ENCODE assay signal across 19 mouse cellular contexts in the genomic region with DNA sequence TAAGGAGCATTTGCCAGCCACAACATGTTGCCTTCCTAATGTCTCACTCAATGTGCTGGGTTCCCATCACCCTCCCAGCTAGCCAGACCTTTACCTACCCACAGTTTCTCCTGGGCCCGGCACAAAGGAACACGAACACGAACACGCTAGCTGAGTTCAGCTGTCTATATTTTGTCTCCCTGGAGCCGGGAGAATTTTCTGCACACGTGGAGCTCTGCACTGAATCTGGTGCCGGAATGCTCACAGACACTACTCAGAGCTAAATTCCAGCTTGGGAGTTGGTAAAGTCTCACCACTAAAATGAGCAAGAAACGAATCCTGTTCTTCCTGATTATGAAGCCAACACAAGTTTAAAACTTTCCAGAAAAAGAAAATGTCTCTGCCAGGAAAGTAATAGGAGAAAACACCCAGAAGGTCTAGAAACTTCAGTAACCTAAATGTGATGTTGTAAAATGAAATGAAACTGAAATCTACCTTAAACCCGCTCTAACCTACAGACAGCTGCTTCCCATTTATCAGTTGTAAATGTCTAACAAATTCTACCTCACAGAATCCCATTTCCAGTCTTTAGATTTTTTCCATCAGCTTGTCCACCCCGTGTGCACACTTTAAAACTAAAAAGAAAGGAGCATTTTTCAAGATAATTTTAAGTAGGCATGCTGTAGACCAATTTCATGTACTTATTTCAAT. TPM values are rescaled to one million over a fixed set of nuclear protein-coding genes. Genes with fewer than 3 reads are reported as not detected.
DNase-seq lines count a peak whose midpoint lies in the region; ATAC-seq and TF ChIP-seq lines count a peak whose summit lies in the region.
"Had no signal": no experiment of that assay in that cellular context is flagged by ENCODE, and none has a peak within 500 bp of the region (broad histone marks: within the 10 kb centered on the region; RNA-seq: fewer than 3 reads in every experiment).

No protein-coding gene starts in this region.

- peak overlapping the region; percentile 47 for H3K4me2 ChIP-seq in embryonic facial prominence, embryonic 14.5 days (ENCODE audit: low read depth, low read length)
- 0 out of 2 replicates have a peak overlapping the region, but pooled peaks have one; percentile 13 for H3K4me2 ChIP-seq in stomach, embryonic 15.5 days
- H3K4me2 ChIP-seq in midbrain, embryonic 14.5 days (ENCODE audit: low read length), result no peak overlapping the region
- H3K4me2 ChIP-seq: midbrain, embryonic 15.5 days had no signal

- no peaks in the 10 kb centered on the region for H3K9me3 ChIP-seq in embryonic facial prominence, embryonic 14.5 days (ENCODE audit: control insufficient read depth, low read length)
- no peaks in the 10 kb centered on the region for H3K9me3 ChIP-seq in stomach, embryonic 15.5 days
- H3K9me3 ChIP-seq in midbrain, embryonic 14.5 days (ENCODE audit: control insufficient read depth, low read length), result no peaks in the 10 kb centered on the region
- H3K9me3 ChIP-seq: forebrain, embryonic 10.5 days; midbrain, embryonic 15.5 days had no signal

- TF ChIP-seq CTCF in gastrocnemius, adult 2 months (IDR thresholded peaks at IDR 0.05), result no peak

- peaks cover 38% of the 10 kb centered on the region for H3K4me1 ChIP-seq in embryonic facial prominence, embryonic 14.5 days (ENCODE audit: control insufficient read depth, insufficient read depth, low read length)
- H3K4me1 ChIP-seq in stomach, embryonic 15.5 days, result no peaks in the 10 kb centered on the region
- no peaks in the 10 kb centered on the region for H3K4me1 ChIP-seq in midbrain, embryonic 14.5 days (ENCODE audit: control insufficient read depth, insufficient read depth, low read length)
- H3K4me1 ChIP-seq: midbrain, embryonic 15.5 days had no signal

- 22% methylated on average over 10 of the region's 10 CpGs for WGBS in embryonic facial prominence, embryonic 14.5 days
- 51% methylated on average over 10 of the region's 10 CpGs for WGBS in stomach, embryonic 15.5 days
- WGBS in midbrain, embryonic 14.5 days, result 91% methylated on average over 10 of the region's 10 CpGs

- H3K36me3 ChIP-seq in embryonic facial prominence, embryonic 14.5 days (ENCODE audit: control insufficient read depth, insufficient read depth, low read length), result peaks cover 12% of the 10 kb centered on the region
- H3K36me3 ChIP-seq in stomach, embryonic 15.5 days, result no peaks in the 10 kb centered on the region
- no peaks in the 10 kb centered on the region for H3K36me3 ChIP-seq in midbrain, embryonic 14.5 days (ENCODE audit: control insufficient read depth, insufficient read depth, low read length)
- H3K36me3 ChIP-seq: midbrain, embryonic 15.5 days had no signal

- H3K4me3 ChIP-seq in gastrocnemius, adult 2 months, result peak overlapping the region; percentile 43
- H3K4me3 ChIP-seq in embryonic facial prominence, embryonic 14.5 days (ENCODE audit: low read depth, low read length), result no peak overlapping the region
- no peak overlapping the region for H3K4me3 ChIP-seq in stomach, embryonic 15.5 days (replicated peaks)
- no peak overlapping the region for H3K4me3 ChIP-seq in midbrain, embryonic 14.5 days (replicated peaks; ENCODE audit: low read depth, low read length)
- H3K4me3 ChIP-seq: forebrain, embryonic 10.5 days; midbrain, embryonic 15.5 days had no signal

- intact Hi-C loops in gastrocnemius, adult 2 months (cut with DNase I), result no loop called here
- intact Hi-C loops in gastrocnemius, postnatal 14 days (cut with DNase I; ENCODE audit: low total_unique reads), result no loop called here
- intact Hi-C loops in left cerebral cortex, postnatal 14 days (cut with DNase I), result no loop called here
- intact Hi-C loops in left cerebral cortex, postnatal 4 days (cut with DNase I), result no loop called here

- H3K27ac ChIP-seq in gastrocnemius, adult 2 months, result peak overlapping the region; percentile 63
- H3K27ac ChIP-seq in embryonic facial prominence, embryonic 14.5 days (replicated peaks; ENCODE audit: low read depth, low read length), result peak overlapping the region; percentile 88
- H3K27ac ChIP-seq in stomach, embryonic 15.5 days, result peak overlapping the region; percentile 44
- no peak overlapping the region for H3K27ac ChIP-seq in midbrain, embryonic 14.5 days (replicated peaks; ENCODE audit: low read depth, low read length)
- H3K27ac ChIP-seq: midbrain, embryonic 15.5 days had no signal

- H3K27me3 ChIP-seq in embryonic facial prominence, embryonic 14.5 days (replicated peaks; ENCODE audit: control insufficient read depth, insufficient read depth, low read length), result no peaks in the 10 kb centered on the region
- no peaks in the 10 kb centered on the region for H3K27me3 ChIP-seq in stomach, embryonic 15.5 days (replicated peaks)
- H3K27me3 ChIP-seq in midbrain, embryonic 14.5 days (ENCODE audit: control insufficient read depth, insufficient read depth, low read length), result no peaks in the 10 kb centered on the region
- H3K27me3 ChIP-seq: midbrain, embryonic 15.5 days; Patski had no signal

- no peak for DNase-seq in gastrocnemius, adult 2 months
- no peak for DNase-seq in gastrocnemius, postnatal 14 days
- peak; percentile 13 to 36 for DNase-seq in left cerebral cortex, postnatal 14 days (ENCODE audit: low spot score in 2 of 2)
- no peak for DNase-seq in left cerebral cortex, postnatal 4 days
- DNase-seq in embryonic facial prominence, embryonic 14.5 days (ENCODE audit: low spot score), result peak; percentile 74
- no peak for DNase-seq in embryo, embryonic 11 days
- no peak for DNase-seq in midbrain, embryonic 14.5 days
- DNase-seq: adrenal gland, postnatal 14 days; cerebellum, adult 8-10 months; heart, postnatal 14 days; kidney, adult 11 months; lung, adult 2 months; spleen, adult 18-20 months; thymus, postnatal 4 days had no signal

- ATAC-seq in embryonic facial prominence, embryonic 14.5 days (ENCODE audit: low read depth), result peak; percentile 58; the same call in 1 of the 2 replicates
- ATAC-seq in stomach, embryonic 15.5 days (ENCODE audit: insufficient read depth, low FRiP score, low read depth), result no peak
- ATAC-seq in midbrain, embryonic 14.5 days (ENCODE audit: low FRiP score, low TSS enrichment), result no peak
- ATAC-seq: midbrain, embryonic 15.5 days; Patski had no signal

- peak overlapping the region; percentile 46 for H3K9ac ChIP-seq in embryonic facial prominence, embryonic 14.5 days (ENCODE audit: low read depth, low read length)
- H3K9ac ChIP-seq in stomach, embryonic 15.5 days, result no peak overlapping the region
- no peak overlapping the region for H3K9ac ChIP-seq in midbrain, embryonic 14.5 days (replicated peaks; ENCODE audit: low read length)
- H3K9ac ChIP-seq: midbrain, embryonic 15.5 days had no signal

RNA-seq across cellular contexts. Expression of a gene that starts 20.8 kb away (rescaled TPM):
- total RNA-seq in gastrocnemius, adult 2 months (2021), result 1 to 10 TPM; 4.2 to 4.5 TPM
- total RNA-seq in gastrocnemius, postnatal 14 days (2021), result 10 to 100 TPM in 1 of 2 experiments, 1 to 10 TPM in 1; 6.9 to 10.7 TPM
- total RNA-seq in left cerebral cortex, postnatal 14 days (2021), result 1 to 10 TPM; 6.0 to 7.5 TPM
- total RNA-seq in left cerebral cortex, postnatal 4 days (2021), result 10 to 100 TPM; 14.8 to 14.9 TPM
- 46.7 and 49.6 TPM in 2 replicates for polyA plus RNA-seq in embryonic facial prominence, embryonic 14.5 days (2014; fragmentation: Nextera tagmentation; extraction: Ambion mirVana)
- 16.7 and 19.2 TPM in 2 replicates for polyA plus RNA-seq in stomach, embryonic 15.5 days (2015; fragmentation: Nextera tagmentation; extraction: Ambion mirVana)
- polyA plus RNA-seq in midbrain, embryonic 14.5 days (2014; fragmentation: Nextera tagmentation; extraction: Ambion mirVana), result 3.0 and 9.4 TPM in 2 replicates

RNA-seq across cellular contexts. Expression of a gene that starts 58.9 kb away (rescaled TPM):
- total RNA-seq in gastrocnemius, adult 2 months (2021), result not detected
- under 1 TPM in 1 of 2 experiments, not detected in 1; 0.29 TPM for total RNA-seq in gastrocnemius, postnatal 14 days (2021)
- total RNA-seq in left cerebral cortex, postnatal 14 days (2021), result under 1 TPM in 1 of 2 experiments, not detected in 1; 0.51 TPM
- total RNA-seq in left cerebral cortex, postnatal 4 days (2021), result under 1 TPM; 0.36 to 0.99 TPM
- 0.88 and 1.1 TPM in 2 replicates for polyA plus RNA-seq in embryonic facial prominence, embryonic 14.5 days (2014; fragmentation: Nextera tagmentation; extraction: Ambion mirVana)
- polyA plus RNA-seq in stomach, embryonic 15.5 days (2015; fragmentation: Nextera tagmentation; extraction: Ambion mirVana), result 1.4 and 2.3 TPM in 2 replicates
- 0.27 and 1.0 TPM in 2 replicates for polyA plus RNA-seq in midbrain, embryonic 14.5 days (2014; fragmentation: Nextera tagmentation; extraction: Ambion mirVana)
- total RNA-seq: heart, postnatal 14 days had no signal
- polyA plus RNA-seq: C2C12, Patski had no signal

Comparison
In these comparisons a context has a peak if more than half of its experiments do, and no peak if none do; other contexts are left out.
1. DNase-seq: peak in left cerebral cortex, postnatal 14 days (2 of 2) and embryonic facial prominence, embryonic 14.5 days (single experiment); none in gastrocnemius, adult 2 months (single experiment), gastrocnemius, postnatal 14 days (single experiment), left cerebral cortex, postnatal 4 days (single experiment), embryo, embryonic 11 days (single experiment) and midbrain, embryonic 14.5 days (single experiment).